Mouse (Mus musculus) CH12.LX (cell line): ENCODE measurements around the gene Sufu.

ENCODE experiments used
- BHLHE40 ChIP-seq: IDR thresholded peaks from 2 replicates; pipeline ENCODE4 v1.6.1; 2011; ENCODE audit warnings: mild to moderate bottlenecking, low read depth, low read length, improper control_type of control experiment
- CTCF ChIP-seq, 2 experiments: IDR thresholded peaks in 1 of 2; conservative IDR thresholded peaks in 1 of 2; 2 replicates each; pipeline ENCODE4 v1.5.1; 2011 to 2012; ENCODE audit warnings: low read depth in 2 of 2, low read length in 2 of 2, improper control_type of control experiment in 1 of 2, inconsistent platforms in 1 of 2, mild to moderate bottlenecking in 1 of 2, moderate library complexity in 1 of 2
- IRF4 ChIP-seq: IDR thresholded peaks from 2 replicates; pipeline ENCODE4 v1.6.1; 2014; ENCODE audit warnings: low read depth, mild to moderate bottlenecking, inconsistent platforms, low read length, improper control_type of control experiment
- POLR2A ChIP-seq: IDR thresholded peaks from 2 replicates; pipeline ENCODE4 v1.6.1; 2011; ENCODE audit warnings: low read depth, mild to moderate bottlenecking, improper control_type of control experiment, low read length
- SMC3 ChIP-seq: IDR thresholded peaks from 2 replicates; pipeline ENCODE4 v1.6.1; 2011; ENCODE audit warnings: low read depth, low read length, improper control_type of control experiment

GRCm38 (mm10) chr19:46382275-46382674, 14.4 kb upstream of the Sufu start:
- TF ChIP-seq POLR2A (no peak), CTCF (conservative IDR thresholded peaks at IDR 0.05 in 1 of 2, IDR thresholded peaks at IDR 0.05 in 1 of 2; ENCODE audit: low read depth in 2 of 2, low read length in 2 of 2) (no peak), SMC3 (no peak), IRF4 (no peak), BHLHE40 (no peak)
